Mouse (Mus musculus): ENCODE data around the gene Rnf220. TPM values are rescaled to one million over a fixed set of nuclear protein-coding genes. Genes with fewer than 3 reads are reported as not detected.
A peak's percentile ranks its signal among the peaks of the same experiment; 100 is the strongest.

Gene Rnf220
- polyA plus RNA-seq, 1 experiment = 47.7 TPM

GRCm38 (mm10) chr4:117330836-117331475 lies 165.9 kb downstream of the Rnf220 start:
- Histone ChIP-seq H3K27ac (ENCODE audit: insufficient read depth, low read length) (no peak overlapping the region), H3K4me1 (ENCODE audit: control insufficient read depth, insufficient read depth, low read length) (no peaks in the 10 kb centered on the region), H3K4me3 (ENCODE audit: insufficient read depth, low read length) (no peak overlapping the region)
- TF ChIP-seq POLR2A (IDR thresholded peaks at IDR 0.05; ENCODE audit: low read depth, low read length) (no peak), CTCF (IDR thresholded peaks at IDR 0.05; ENCODE audit: borderline replicate concordance, insufficient read depth, low read length) (no peak)

GRCm38 (mm10) chr4:117330132-117330531 lies 166.7 kb downstream of the Rnf220 start:
- no peak for TF ChIP-seq POLR2A (IDR thresholded peaks at IDR 0.05; ENCODE audit: low read depth, low read length)
- no peak for TF ChIP-seq CTCF (IDR thresholded peaks at IDR 0.05; ENCODE audit: borderline replicate concordance, insufficient read depth, low read length)
- Histone ChIP-seq H3K4me1 (ENCODE audit: control insufficient read depth, insufficient read depth, low read length) (no peaks in the 10 kb centered on the region), H3K27ac (ENCODE audit: insufficient read depth, low read length) (no peak overlapping the region), H3K4me3 (ENCODE audit: insufficient read depth, low read length) (no peak overlapping the region)

GRCm38 (mm10) chr4:117326915-117327314 lies 169.9 kb downstream of the Rnf220 start:
- Histone ChIP-seq H3K4me1 (ENCODE audit: control insufficient read depth, insufficient read depth, low read length) (no peaks in the 10 kb centered on the region), H3K4me3 (ENCODE audit: insufficient read depth, low read length) (no peak overlapping the region), H3K27ac (ENCODE audit: insufficient read depth, low read length) (no peak overlapping the region)
- TF ChIP-seq CTCF (IDR thresholded peaks at IDR 0.05; ENCODE audit: borderline replicate concordance, insufficient read depth, low read length) (no peak), POLR2A (IDR thresholded peaks at IDR 0.05; ENCODE audit: low read depth, low read length) (no peak)

- H3K4me3 ChIP-seq (ENCODE audit: insufficient read depth, low read length) = no peak overlapping the region
- H3K27ac ChIP-seq (ENCODE audit: insufficient read depth, low read length) = no peak overlapping the region
- no peaks in the 10 kb centered on the region for H3K4me1 ChIP-seq (ENCODE audit: control insufficient read depth, insufficient read depth, low read length)
- TF ChIP-seq CTCF (IDR thresholded peaks at IDR 0.05; ENCODE audit: borderline replicate concordance, insufficient read depth, low read length) (no peak), POLR2A (IDR thresholded peaks at IDR 0.05; ENCODE audit: low read depth, low read length) (no peak)
These were observed 171.8 kb downstream of the Rnf220 start for GRCm38 (mm10) chr4:117325076-117325475.

- Histone ChIP-seq H3K4me3 (ENCODE audit: insufficient read depth, low read length) (no peak overlapping the region), H3K27ac (ENCODE audit: insufficient read depth, low read length) (no peak overlapping the region), H3K4me1 (ENCODE audit: control insufficient read depth, insufficient read depth, low read length) (no peaks in the 10 kb centered on the region)
- TF ChIP-seq POLR2A (IDR thresholded peaks at IDR 0.05; ENCODE audit: low read depth, low read length) (no peak), CTCF (IDR thresholded peaks at IDR 0.05; ENCODE audit: borderline replicate concordance, insufficient read depth, low read length) (peak; percentile 75; the same call in 1 of the 2 replicates)
These were observed 173.1 kb downstream of the Rnf220 start for GRCm38 (mm10) chr4:117323515-117324344.

- no peaks in the 10 kb centered on the region for H3K4me1 ChIP-seq (ENCODE audit: control insufficient read depth, insufficient read depth, low read length)
- no peak overlapping the region for H3K27ac ChIP-seq (ENCODE audit: insufficient read depth, low read length)
- TF ChIP-seq POLR2A (IDR thresholded peaks at IDR 0.05; ENCODE audit: low read depth, low read length) = no peak
- TF ChIP-seq CTCF (IDR thresholded peaks at IDR 0.05; ENCODE audit: borderline replicate concordance, insufficient read depth, low read length) = no peak
- no peak overlapping the region for H3K4me3 ChIP-seq (ENCODE audit: insufficient read depth, low read length)
These were observed 175.8 kb downstream of the Rnf220 start for GRCm38 (mm10) chr4:117321011-117321410.

GRCm38 (mm10) chr4:117318508-117318907 lies 178.3 kb downstream of the Rnf220 start:
- Histone ChIP-seq H3K27ac (ENCODE audit: insufficient read depth, low read length) (no peak overlapping the region), H3K4me3 (ENCODE audit: insufficient read depth, low read length) (no peak overlapping the region), H3K4me1 (ENCODE audit: control insufficient read depth, insufficient read depth, low read length) (peaks cover 6% of the 10 kb centered on the region)
- TF ChIP-seq CTCF (IDR thresholded peaks at IDR 0.05; ENCODE audit: borderline replicate concordance, insufficient read depth, low read length) (no peak), POLR2A (IDR thresholded peaks at IDR 0.05; ENCODE audit: low read depth, low read length) (no peak)

GRCm38 (mm10) chr4:117317701-117318190 lies 179.1 kb downstream of the Rnf220 start:
- Histone ChIP-seq H3K4me3 (ENCODE audit: insufficient read depth, low read length) (no peak overlapping the region), H3K27ac (ENCODE audit: insufficient read depth, low read length) (no peak overlapping the region), H3K4me1 (ENCODE audit: control insufficient read depth, insufficient read depth, low read length) (peaks cover 6% of the 10 kb centered on the region)
- TF ChIP-seq POLR2A (IDR thresholded peaks at IDR 0.05; ENCODE audit: low read depth, low read length) (no peak), CTCF (IDR thresholded peaks at IDR 0.05; ENCODE audit: borderline replicate concordance, insufficient read depth, low read length) (no peak)

- Histone ChIP-seq H3K4me1 (ENCODE audit: control insufficient read depth, insufficient read depth, low read length) (peaks cover 6% of the 10 kb centered on the region), H3K27ac (ENCODE audit: insufficient read depth, low read length) (no peak overlapping the region), H3K4me3 (ENCODE audit: insufficient read depth, low read length) (no peak overlapping the region)
- TF ChIP-seq CTCF (IDR thresholded peaks at IDR 0.05; ENCODE audit: borderline replicate concordance, insufficient read depth, low read length) = no peak
These were observed 180.1 kb downstream of the Rnf220 start for GRCm38 (mm10) chr4:117316800-117317199.

Data from embryonic fibroblast, embryonic 13.5 days (primary cell).